Mouse (Mus musculus) splenic B cell, adult 2 months (primary cell): ENCODE results near the gene Rapgef3.

Source experiments
- DNase-seq: peaks from one replicate; pipeline ENCODE4 v3.0.0-alpha.2; 2011; ENCODE audit warnings: low read depth, low spot score
- H3K27me3 ChIP-seq: 2 replicates; pipeline ENCODE4 v1.6.1; 2012; ENCODE audit warnings: mild to moderate bottlenecking, low read length, moderate library complexity, mixed read lengths; ENCODE audit not compliant: control insufficient read depth, poor library complexity, insufficient read depth, severe bottlenecking
- H3K36me3 ChIP-seq: 2 replicates; pipeline ENCODE4 v1.6.1; 2012; ENCODE audit warnings: mild to moderate bottlenecking, low read length, moderate library complexity, mixed read lengths; ENCODE audit not compliant: control insufficient read depth, poor library complexity, insufficient read depth, severe bottlenecking

The Rapgef3 gene

GRCm38 (mm10) chr15:97786412-97787112 is 18.8 kb upstream of the Rapgef3 start:
- Histone ChIP-seq H3K27me3 (no peaks in the 10 kb centered on the region), H3K36me3 (no peaks in the 10 kb centered on the region)
- DNase-seq: peak; percentile 34

- H3K36me3 ChIP-seq: no peaks in the 10 kb centered on the region
- no peak for DNase-seq
- no peaks in the 10 kb centered on the region for H3K27me3 ChIP-seq
Measured at GRCm38 (mm10) chr15:97785731-97786411, 18.1 kb upstream of the Rapgef3 start.

- H3K27me3 ChIP-seq: no peaks in the 10 kb centered on the region
- DNase-seq: peak; percentile 36
- no peaks in the 10 kb centered on the region for H3K36me3 ChIP-seq
Measured at GRCm38 (mm10) chr15:97784561-97785161, 16.9 kb upstream of the Rapgef3 start.

- H3K36me3 ChIP-seq: no peaks in the 10 kb centered on the region
- H3K27me3 ChIP-seq: no peaks in the 10 kb centered on the region
- DNase-seq: peak; percentile 95
Measured at GRCm38 (mm10) chr15:97784092-97784559, 16.4 kb upstream of the Rapgef3 start.

- Histone ChIP-seq H3K36me3 (no peaks in the 10 kb centered on the region), H3K27me3 (no peaks in the 10 kb centered on the region)
- DNase-seq: peak; percentile 83
Measured at GRCm38 (mm10) chr15:97782749-97783105, 15.0 kb upstream of the Rapgef3 start.

GRCm38 (mm10) chr15:97781961-97782748 is 14.4 kb upstream of the Rapgef3 start:
- no peaks in the 10 kb centered on the region for H3K36me3 ChIP-seq
- DNase-seq: no peak
- H3K27me3 ChIP-seq: no peaks in the 10 kb centered on the region

GRCm38 (mm10) chr15:97780611-97781031 is 12.8 kb upstream of the Rapgef3 start:
- Histone ChIP-seq H3K27me3 (no peaks in the 10 kb centered on the region), H3K36me3 (no peaks in the 10 kb centered on the region)
- DNase-seq: no peak

GRCm38 (mm10) chr15:97779576-97779975 is 11.8 kb upstream of the Rapgef3 start:
- H3K27me3 ChIP-seq: no peaks in the 10 kb centered on the region
- no peak for DNase-seq
- H3K36me3 ChIP-seq: no peaks in the 10 kb centered on the region

- H3K36me3 ChIP-seq: no peaks in the 10 kb centered on the region
- H3K27me3 ChIP-seq: no peaks in the 10 kb centered on the region
- no peak for DNase-seq
Measured at GRCm38 (mm10) chr15:97778311-97779098, 10.7 kb upstream of the Rapgef3 start, which contains the start of gene Slc48a1. Gene Slc48a1, plus strand, starts transcription at chr15:97778520.

GRCm38 (mm10) chr15:97776919-97777318 is 9.1 kb upstream of the Rapgef3 start:
- DNase-seq: no peak
- Histone ChIP-seq H3K27me3 (no peaks in the 10 kb centered on the region), H3K36me3 (no peaks in the 10 kb centered on the region)

GRCm38 (mm10) chr15:97776514-97776913 is 8.7 kb upstream of the Rapgef3 start:
- DNase-seq: peak; percentile 83

GRCm38 (mm10) chr15:97773961-97774370 is 6.2 kb upstream of the Rapgef3 start:
- Histone ChIP-seq H3K27me3 (no peaks in the 10 kb centered on the region), H3K36me3 (no peaks in the 10 kb centered on the region)
- no peak for DNase-seq

More at GRCm38 (mm10) chr15:97776514-97776913, 8.7 kb upstream of the Rapgef3 start:
- Histone ChIP-seq H3K27me3 (no peaks in the 10 kb centered on the region), H3K36me3 (no peaks in the 10 kb centered on the region)

- DNase-seq: no peak
- Histone ChIP-seq H3K27me3 (no peaks in the 10 kb centered on the region), H3K36me3 (no peaks in the 10 kb centered on the region)
Measured at GRCm38 (mm10) chr15:97773108-97773507, 5.3 kb upstream of the Rapgef3 start.

- Histone ChIP-seq H3K36me3 (no peaks in the 10 kb centered on the region), H3K27me3 (no peaks in the 10 kb centered on the region)
- no peak for DNase-seq
Measured at GRCm38 (mm10) chr15:97770280-97770679, 2.5 kb upstream of the Rapgef3 start.
